In the genomic region with DNA sequence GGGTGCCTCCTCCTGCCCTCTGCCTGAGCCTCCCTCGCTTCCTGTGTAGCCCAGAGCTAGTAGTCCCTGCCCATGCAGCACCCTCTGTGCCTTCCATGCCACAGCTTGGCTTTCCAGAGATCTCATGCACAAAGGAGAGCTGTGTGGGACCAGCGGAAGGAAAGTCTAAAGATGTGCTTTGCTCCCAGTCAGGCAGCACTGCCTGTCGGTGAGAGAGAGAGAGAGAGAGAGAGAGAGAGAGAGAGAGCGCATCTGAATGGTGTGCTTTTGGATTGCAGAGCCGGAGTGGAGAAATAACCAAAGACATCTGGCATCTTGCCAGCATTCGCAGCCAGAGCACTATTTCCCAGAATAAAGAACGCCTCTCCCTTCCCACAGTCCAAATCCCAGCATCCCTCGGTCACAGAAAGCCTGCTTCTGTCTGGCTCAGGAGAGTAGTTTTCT, we compare ENCODE assay signal across 7 mouse cellular contexts.
DNase-seq lines count a peak whose midpoint lies in the region; ATAC-seq and TF ChIP-seq lines count a peak whose summit lies in the region.

No protein-coding gene starts in this region.

- no peaks in the 10 kb centered on the region for H3K36me3 ChIP-seq in forebrain, embryonic 12.5 days (replicated peaks)
- H3K36me3 ChIP-seq in heart, embryonic 16.5 days (ENCODE audit: control insufficient read depth, insufficient read depth) = no peaks in the 10 kb centered on the region
- no peaks in the 10 kb centered on the region for H3K36me3 ChIP-seq in neural tube, embryonic 12.5 days

- WGBS in forebrain, embryonic 12.5 days = 20% methylated on average over 8 of the region's 8 CpGs
- 14% methylated on average over 8 of the region's 8 CpGs for WGBS in heart, embryonic 16.5 days
- 39% methylated on average over 8 of the region's 8 CpGs for WGBS in neural tube, embryonic 12.5 days

- no peak for TF ChIP-seq CTCF in left cerebral cortex, adult 2 months (IDR thresholded peaks at IDR 0.05)

- intact Hi-C loops in left cerebral cortex, adult 2 months (cut with DNase I) = no loop called here

- H3K9me3 ChIP-seq in forebrain, embryonic 12.5 days = no peaks in the 10 kb centered on the region
- H3K9me3 ChIP-seq in heart, embryonic 16.5 days (replicated peaks; ENCODE audit: control insufficient read depth, low read length) = no peaks in the 10 kb centered on the region
- H3K9me3 ChIP-seq in neural tube, embryonic 12.5 days = no peaks in the 10 kb centered on the region

- H3K9ac ChIP-seq in forebrain, embryonic 12.5 days = peak overlapping the region; percentile 18
- no peak overlapping the region; the same call in 1 of the 2 replicates for H3K9ac ChIP-seq in heart, embryonic 16.5 days (ENCODE audit: low read length)
- no peak overlapping the region for H3K9ac ChIP-seq in neural tube, embryonic 12.5 days

- H3K27ac ChIP-seq in forebrain, embryonic 12.5 days = peak overlapping the region; percentile 80
- no peak overlapping the region for H3K27ac ChIP-seq in heart, embryonic 16.5 days (ENCODE audit: low read length)
- no peak overlapping the region for H3K27ac ChIP-seq in left cerebral cortex, adult 2 months
- H3K27ac ChIP-seq in neural tube, embryonic 12.5 days = no peak overlapping the region; the same call in 1 of the 2 replicates

- DNase-seq in retina, postnatal 1 day = peak; percentile 75
- no peak for DNase-seq in retina, embryonic 14.5 days (ENCODE audit: low spot score)
- DNase-seq in left cerebral cortex, adult 2 months (ENCODE audit: extremely low spot score in 1 of 2, low spot score in 2 of 2) = peak; percentile 44 to 55
- no peak for DNase-seq in embryo, embryonic 11 days

- peak overlapping the region; percentile 21 for H3K4me2 ChIP-seq in forebrain, embryonic 12.5 days
- H3K4me2 ChIP-seq in heart, embryonic 16.5 days (ENCODE audit: low read depth, low read length) = peak overlapping the region; percentile 47
- H3K4me2 ChIP-seq in neural tube, embryonic 12.5 days (replicated peaks) = 0 out of 2 replicates have a peak overlapping the region, but pooled peaks have one; percentile 14

- H3K4me3 ChIP-seq in forebrain, embryonic 12.5 days (replicated peaks) = no peak overlapping the region
- H3K4me3 ChIP-seq in heart, embryonic 16.5 days (ENCODE audit: low read length) = no peak overlapping the region
- no peak overlapping the region for H3K4me3 ChIP-seq in left cerebral cortex, adult 2 months
- H3K4me3 ChIP-seq in neural tube, embryonic 12.5 days = no peak overlapping the region

- H3K27me3 ChIP-seq in forebrain, embryonic 12.5 days = 0 out of 2 replicates have a peak, but pooled peaks cover 7% of the 10 kb centered on the region
- no peaks in the 10 kb centered on the region for H3K27me3 ChIP-seq in heart, embryonic 16.5 days (ENCODE audit: control insufficient read depth, insufficient read depth, low read length)
- H3K27me3 ChIP-seq in neural tube, embryonic 12.5 days (replicated peaks) = no peaks in the 10 kb centered on the region

- H3K4me1 ChIP-seq in forebrain, embryonic 12.5 days = peaks cover 33% of the 10 kb centered on the region
- H3K4me1 ChIP-seq in heart, embryonic 16.5 days (ENCODE audit: control insufficient read depth, insufficient read depth, low read length) = peaks cover 10% of the 10 kb centered on the region
- H3K4me1 ChIP-seq in neural tube, embryonic 12.5 days = peaks cover 12% of the 10 kb centered on the region

- peak; percentile 78 for ATAC-seq in forebrain, embryonic 12.5 days (ENCODE audit: low FRiP score)
- peak; percentile 62 for ATAC-seq in heart, embryonic 16.5 days (replicated peaks; ENCODE audit: extremely low read depth, insufficient read depth, low FRiP score)
- ATAC-seq in neural tube, embryonic 12.5 days (ENCODE audit: low FRiP score, low read depth) = peak; percentile 77

Comparison
In these comparisons a context has a peak if more than half of its experiments do, and no peak if none do; other contexts are left out.
1. DNase-seq: peak in retina, postnatal 1 day (single experiment) and left cerebral cortex, adult 2 months (2 of 2); none in retina, embryonic 14.5 days (single experiment) and embryo, embryonic 11 days (single experiment).
2. Peak in every context shown above with its lines, with median percentiles within 50 percentile points of each other: ATAC-seq and H3K4me2 ChIP-seq.